Mouse (Mus musculus) E14TG2a.4 (cell line): ENCODE data around the gene Ero1l.

Experiments used
- H3K27me3 ChIP-seq: 2 replicates; pipeline ENCODE4 v1.6.1; 2014; ENCODE audit warnings: low read length, control low read depth; ENCODE audit not compliant: insufficient read depth
- H3K36me3 ChIP-seq: 2 replicates; pipeline ENCODE4 v1.6.1; 2014; ENCODE audit warnings: low read length, control low read depth; ENCODE audit not compliant: insufficient read depth
- H3K4me1 ChIP-seq: replicated peaks from 2 replicates; pipeline ENCODE4 v1.6.1; 2014; ENCODE audit warnings: low read depth, low read length, control low read depth
- H3K4me3 ChIP-seq: replicated peaks from 2 replicates; pipeline ENCODE4 v1.5.1; 2014; ENCODE audit warnings: mild to moderate bottlenecking, low read length
- H3K9me3 ChIP-seq: 2 replicates; pipeline ENCODE4 v1.6.1; 2014; ENCODE audit warnings: low read length, control low read depth
- CTCF ChIP-seq: conservative IDR thresholded peaks from 2 replicates; pipeline ENCODE4 v1.5.1; 2014; ENCODE audit warnings: low read length
- NANOG ChIP-seq: IDR thresholded peaks from 2 replicates; pipeline ENCODE4 v1.6.1; 2014; ENCODE audit warnings: borderline replicate concordance, low read length, mixed read lengths
- POU5F1 ChIP-seq: IDR thresholded peaks from 2 replicates; pipeline ENCODE4 v1.6.1; 2014; ENCODE audit warnings: low read length, borderline replicate concordance

Gene Ero1l

GRCm38 (mm10) chr14:45316927-45317326, 1.6 kb downstream of the Ero1l start:
- peaks cover 45% of the 10 kb centered on the region for H3K4me1 ChIP-seq
- peak overlapping the region; percentile 98 for H3K4me3 ChIP-seq
- H3K36me3 ChIP-seq, result peaks cover 7% of the 10 kb centered on the region; the same call in 1 of the 2 replicates
- no peak for TF ChIP-seq NANOG
- no peak for TF ChIP-seq CTCF
- TF ChIP-seq POU5F1, result no peak
- H3K27me3 ChIP-seq, result no peaks in the 10 kb centered on the region
- H3K9me3 ChIP-seq, result no peaks in the 10 kb centered on the region

GRCm38 (mm10) chr14:45310101-45310500, 8.5 kb downstream of the Ero1l start:
- no peaks in the 10 kb centered on the region for H3K9me3 ChIP-seq
- no peak for TF ChIP-seq CTCF
- TF ChIP-seq NANOG, result no peak
- no peak overlapping the region for H3K4me3 ChIP-seq
- no peaks in the 10 kb centered on the region for H3K27me3 ChIP-seq
- peaks cover 42% of the 10 kb centered on the region for H3K4me1 ChIP-seq
- H3K36me3 ChIP-seq, result peaks cover 20% of the 10 kb centered on the region

GRCm38 (mm10) chr14:45309646-45310045, 8.9 kb downstream of the Ero1l start:
- no peaks in the 10 kb centered on the region for H3K27me3 ChIP-seq
- peaks cover 24% of the 10 kb centered on the region for H3K36me3 ChIP-seq
- H3K4me1 ChIP-seq, result peaks cover 42% of the 10 kb centered on the region
- TF ChIP-seq POU5F1 (no peak), CTCF (no peak), NANOG (no peak)
- H3K4me3 ChIP-seq, result no peak overlapping the region
- H3K9me3 ChIP-seq, result no peaks in the 10 kb centered on the region

- peaks cover 28% of the 10 kb centered on the region for H3K4me1 ChIP-seq
- peaks cover 31% of the 10 kb centered on the region for H3K36me3 ChIP-seq
- TF ChIP-seq CTCF (no peak), NANOG (no peak), POU5F1 (no peak)
- H3K4me3 ChIP-seq, result no peak overlapping the region
- H3K27me3 ChIP-seq, result no peaks in the 10 kb centered on the region
- no peaks in the 10 kb centered on the region for H3K9me3 ChIP-seq
Observed at GRCm38 (mm10) chr14:45307630-45308328, 10.8 kb downstream of the Ero1l start.

GRCm38 (mm10) chr14:45305852-45306251, 12.7 kb downstream of the Ero1l start:
- peaks cover 26% of the 10 kb centered on the region for H3K4me1 ChIP-seq
- TF ChIP-seq CTCF (no peak), NANOG (no peak), POU5F1 (no peak)
- H3K4me3 ChIP-seq, result no peak overlapping the region
- H3K27me3 ChIP-seq, result no peaks in the 10 kb centered on the region
- no peaks in the 10 kb centered on the region for H3K9me3 ChIP-seq
- peaks cover 49% of the 10 kb centered on the region for H3K36me3 ChIP-seq

GRCm38 (mm10) chr14:45304389-45304788, 14.2 kb downstream of the Ero1l start:
- H3K9me3 ChIP-seq, result no peaks in the 10 kb centered on the region
- TF ChIP-seq POU5F1 (no peak), CTCF (0 out of 2 replicates have a peak, but pooled peaks have one; percentile 3)
- H3K4me3 ChIP-seq, result no peak overlapping the region
- H3K27me3 ChIP-seq, result no peaks in the 10 kb centered on the region
- peaks cover 64% of the 10 kb centered on the region for H3K36me3 ChIP-seq
- H3K4me1 ChIP-seq, result peaks cover 14% of the 10 kb centered on the region

- Histone ChIP-seq H3K4me3 (no peak overlapping the region), H3K27me3 (no peaks in the 10 kb centered on the region), H3K36me3 (peaks cover 68% of the 10 kb centered on the region), H3K4me1 (peaks cover 9% of the 10 kb centered on the region), H3K9me3 (no peaks in the 10 kb centered on the region)
- no peak for TF ChIP-seq NANOG
- no peak for TF ChIP-seq CTCF
- TF ChIP-seq POU5F1, result no peak
Observed at GRCm38 (mm10) chr14:45303939-45304338, 14.6 kb downstream of the Ero1l start.

GRCm38 (mm10) chr14:45291608-45292007, 27.0 kb downstream of the Ero1l start:
- H3K36me3 ChIP-seq, result peaks cover 62% of the 10 kb centered on the region

GRCm38 (mm10) chr14:45282066-45282465, 36.5 kb downstream of the Ero1l start:
- TF ChIP-seq POU5F1 (no peak), NANOG (no peak), CTCF (no peak)
- Histone ChIP-seq H3K4me3 (no peak overlapping the region), H3K9me3 (no peaks in the 10 kb centered on the region), H3K4me1 (no peaks in the 10 kb centered on the region), H3K36me3 (peaks cover 5% of the 10 kb centered on the region), H3K27me3 (no peaks in the 10 kb centered on the region)

More at GRCm38 (mm10) chr14:45291608-45292007, 27.0 kb downstream of the Ero1l start:
- no peaks in the 10 kb centered on the region for H3K27me3 ChIP-seq
- no peaks in the 10 kb centered on the region for H3K9me3 ChIP-seq
- H3K4me1 ChIP-seq, result no peaks in the 10 kb centered on the region
- TF ChIP-seq NANOG (no peak), CTCF (no peak), POU5F1 (no peak)
- no peak overlapping the region for H3K4me3 ChIP-seq
